Mouse (Mus musculus) MEL-GATA-1-ER (cell line): ENCODE results near the gene Cym.

ENCODE experiments used
- DNase-seq: peaks from one replicate; pipeline ENCODE4 v3.0.0-alpha.2; 2012; ENCODE audit warnings: low read depth; ENCODE audit errors: extremely low read depth

The Cym gene

DNA sequence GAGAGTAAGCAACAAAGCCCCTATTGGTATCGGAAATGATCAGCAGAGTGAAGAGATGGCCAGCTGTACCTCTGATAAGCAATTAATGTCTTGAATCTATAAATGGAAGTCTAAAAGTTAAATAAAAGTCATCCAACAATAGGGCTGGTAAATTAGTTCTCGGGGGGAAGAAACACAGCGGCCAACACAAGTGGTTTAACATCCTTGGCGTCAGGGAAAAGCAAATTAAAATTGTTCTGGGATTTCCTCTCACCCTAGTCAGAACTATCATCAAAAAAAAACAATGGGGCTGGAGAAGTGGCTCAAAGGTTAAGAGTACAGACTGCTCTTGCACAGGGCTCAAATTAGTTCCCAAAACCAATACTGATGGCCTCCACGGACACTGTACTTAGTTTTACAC, 4.3 kb upstream of the Cym start:
- DNase-seq: no peak

DNA sequence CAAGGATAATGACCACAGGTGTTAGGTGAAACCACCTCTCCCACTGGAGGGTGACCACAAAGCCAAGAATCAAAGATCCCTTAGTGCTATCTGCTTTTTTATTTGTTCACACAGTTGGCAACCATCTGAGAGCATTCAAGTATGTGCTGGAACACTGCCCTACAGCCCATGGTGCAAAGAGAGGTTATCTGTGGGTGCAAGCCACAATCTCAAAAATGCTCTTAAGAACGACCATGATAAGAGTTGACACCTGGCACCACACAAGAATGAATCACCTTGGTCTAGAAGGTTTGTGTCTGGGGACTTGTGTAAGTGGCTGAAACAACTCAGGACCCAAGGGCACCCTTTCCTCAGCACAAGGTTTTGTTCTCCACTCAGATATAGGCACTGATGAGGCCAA, 1.7 kb upstream of the Cym start:
- no peak for DNase-seq

DNA sequence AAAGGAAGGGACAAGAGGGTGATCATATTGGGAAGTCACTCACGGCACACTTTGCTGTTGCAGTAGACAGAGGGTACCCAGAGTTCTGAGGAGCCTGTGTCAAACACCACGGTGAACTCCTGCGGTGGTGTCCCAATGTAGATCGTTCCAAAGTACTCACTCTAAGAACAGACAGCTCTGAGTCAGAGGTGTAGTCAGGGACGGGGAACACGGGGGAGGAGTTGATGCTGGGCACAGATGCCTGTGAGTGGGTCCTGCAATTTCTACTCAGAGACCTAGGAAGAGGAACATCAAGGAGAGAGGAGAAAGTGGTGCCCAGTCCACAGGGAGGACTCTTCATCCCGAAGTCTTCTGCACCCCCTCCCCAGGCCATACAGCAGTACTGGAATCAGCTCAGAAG, 3.0 kb downstream of the Cym start:
- no peak for DNase-seq

DNA sequence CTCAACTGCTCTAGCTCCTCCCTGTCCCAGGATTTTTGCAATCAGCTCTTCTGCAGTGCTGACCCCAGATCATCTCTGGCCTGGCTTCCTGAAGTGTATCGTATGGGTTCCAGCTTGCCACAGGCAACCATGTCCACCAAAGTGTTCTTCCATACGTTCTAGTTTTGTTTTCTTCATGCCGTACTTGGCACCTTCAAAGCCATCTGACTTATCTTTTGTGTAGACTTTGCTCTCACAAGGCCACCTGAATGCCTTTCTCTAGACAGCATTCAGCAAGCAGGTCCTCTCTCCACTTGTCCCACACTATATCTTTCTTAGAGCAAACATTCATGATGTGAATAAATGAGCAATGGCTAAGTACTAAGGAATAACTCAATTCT, 4.4 kb downstream of the Cym start:
- no peak for DNase-seq

DNA sequence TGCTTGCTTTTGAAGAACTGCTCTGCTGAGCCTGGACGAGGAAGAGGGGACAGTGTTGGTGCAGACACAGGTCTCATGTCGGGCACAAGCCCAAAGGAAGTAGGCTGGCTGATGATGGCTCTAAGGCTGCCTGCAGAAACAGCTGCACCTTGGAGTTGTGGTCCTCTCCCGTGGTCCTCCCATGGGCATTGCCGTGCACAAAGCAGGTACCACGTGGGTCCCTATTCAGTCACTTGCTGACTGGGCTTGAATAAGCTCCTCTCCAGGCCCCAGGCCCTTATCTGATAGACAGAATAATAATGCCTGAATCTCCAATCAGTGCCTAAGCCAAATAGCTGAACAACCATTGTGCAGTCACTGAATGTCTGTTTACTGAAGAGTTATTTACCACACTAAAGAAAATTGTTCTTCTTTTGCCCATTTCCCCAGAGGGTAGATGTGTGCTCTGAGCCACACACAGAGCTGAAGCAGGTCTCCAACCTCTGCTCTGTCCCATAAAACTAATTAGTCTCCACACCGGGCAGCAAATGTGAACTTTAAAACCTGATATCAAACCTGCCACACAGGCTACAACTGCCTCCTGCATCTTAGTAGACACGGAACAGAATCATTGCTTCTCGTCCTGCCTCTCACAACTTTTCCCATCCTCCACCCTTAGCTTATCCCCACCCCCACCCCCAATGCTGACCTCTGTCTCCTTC, 5.0 kb downstream of the Cym start:
- no peak for DNase-seq

DNA sequence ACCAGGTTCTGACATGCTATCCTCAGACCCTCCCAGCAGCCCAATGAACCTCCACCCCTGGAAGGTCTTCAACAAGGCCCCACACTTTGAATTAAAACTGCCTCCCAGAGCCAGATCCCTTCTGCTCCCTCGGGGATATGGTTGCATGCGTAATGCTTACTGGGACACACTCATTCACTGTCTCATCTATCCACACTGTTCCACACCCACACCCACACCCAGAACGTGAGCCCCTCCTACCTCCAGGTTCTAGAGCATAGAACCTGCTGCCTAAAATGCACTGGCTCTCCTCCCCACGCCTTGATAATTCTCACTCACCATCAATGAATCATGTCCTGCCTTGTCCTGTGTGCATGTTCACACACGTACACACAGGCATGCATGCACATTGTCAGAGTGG, 6.9 kb downstream of the Cym start:
- DNase-seq: no peak

DNA sequence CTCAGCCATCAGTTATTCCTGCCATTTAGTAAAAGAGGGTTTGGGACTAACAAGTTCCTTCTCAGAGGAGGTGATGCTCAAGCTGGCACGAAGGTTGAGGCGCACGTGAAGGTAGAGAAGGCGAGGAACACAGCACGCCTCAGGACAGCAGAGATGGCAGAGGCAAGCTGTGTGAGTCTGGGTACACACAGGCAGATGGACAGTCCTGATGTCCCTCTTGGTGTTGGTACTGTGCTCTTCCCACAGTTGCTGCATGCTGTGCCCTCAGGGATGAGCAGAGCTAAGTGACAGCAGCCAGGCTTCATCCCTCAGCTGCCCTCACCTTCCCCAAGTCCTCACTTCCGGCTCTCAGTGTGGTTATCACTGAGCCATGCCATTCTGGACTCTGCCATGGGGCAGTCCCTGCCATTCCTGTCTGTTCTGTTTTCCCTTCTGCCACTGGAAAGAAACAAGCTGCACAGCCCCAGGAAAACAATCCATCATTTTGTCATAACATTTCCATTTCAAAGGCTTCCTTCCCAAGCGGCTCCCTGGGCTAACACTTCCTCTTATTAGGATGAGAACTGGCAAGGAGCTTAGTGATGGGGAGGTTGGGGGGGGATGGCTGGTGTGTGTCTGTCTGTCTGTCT, 13.8 kb downstream of the Cym start:
- no peak for DNase-seq

DNA sequence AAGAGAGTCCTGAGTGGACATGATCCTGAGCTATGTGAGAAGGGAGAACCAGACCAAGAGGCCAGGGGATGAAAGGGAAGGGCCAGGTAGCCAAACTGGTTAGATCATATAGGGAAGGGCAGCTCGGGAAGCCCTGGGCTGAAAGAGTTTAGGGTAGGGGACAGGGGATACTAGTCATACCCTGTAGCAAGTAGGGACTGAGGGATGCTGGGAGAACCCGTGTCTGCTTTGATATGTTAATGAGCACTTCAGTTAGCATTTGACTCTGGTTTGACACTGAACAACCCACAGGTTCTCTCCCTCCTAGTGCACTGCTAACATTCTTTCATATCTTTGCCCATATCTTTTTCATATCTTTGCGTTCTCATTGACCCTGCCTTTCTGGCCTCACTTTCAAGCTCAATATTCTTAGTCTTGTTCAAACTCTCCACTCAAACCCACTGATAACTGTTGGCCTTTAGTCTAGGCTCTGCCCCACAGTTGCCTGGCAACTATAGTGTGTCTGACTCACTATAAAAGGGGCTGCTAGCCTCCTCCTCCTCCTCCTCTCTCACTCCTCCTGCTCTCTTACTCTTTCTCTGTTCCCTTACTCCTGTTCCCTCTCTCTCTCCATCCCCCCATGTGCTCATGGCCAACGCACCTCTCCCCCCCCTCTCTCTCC, 14.9 kb downstream of the Cym start:
- DNase-seq: no peak

DNA sequence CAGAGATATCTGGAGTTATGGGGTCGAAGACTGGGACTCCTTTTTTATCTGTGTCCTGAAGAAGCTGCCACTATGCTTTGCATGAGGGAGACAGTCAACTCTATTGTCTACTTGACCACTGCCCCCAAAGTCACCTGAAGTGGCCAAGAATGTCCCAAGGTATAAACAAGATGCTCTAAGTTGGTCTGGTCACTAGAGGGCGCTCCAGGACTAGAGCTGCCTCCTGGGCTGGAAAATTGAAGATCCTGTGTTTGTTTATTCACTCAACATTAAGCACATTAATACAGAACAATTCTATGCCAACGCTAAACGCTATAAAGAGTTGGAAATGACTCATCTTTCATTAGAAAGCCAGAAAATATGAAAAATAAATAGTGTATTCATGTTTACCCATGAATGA, 15.5 kb downstream of the Cym start:
- peak; percentile 27 for DNase-seq

DNA sequence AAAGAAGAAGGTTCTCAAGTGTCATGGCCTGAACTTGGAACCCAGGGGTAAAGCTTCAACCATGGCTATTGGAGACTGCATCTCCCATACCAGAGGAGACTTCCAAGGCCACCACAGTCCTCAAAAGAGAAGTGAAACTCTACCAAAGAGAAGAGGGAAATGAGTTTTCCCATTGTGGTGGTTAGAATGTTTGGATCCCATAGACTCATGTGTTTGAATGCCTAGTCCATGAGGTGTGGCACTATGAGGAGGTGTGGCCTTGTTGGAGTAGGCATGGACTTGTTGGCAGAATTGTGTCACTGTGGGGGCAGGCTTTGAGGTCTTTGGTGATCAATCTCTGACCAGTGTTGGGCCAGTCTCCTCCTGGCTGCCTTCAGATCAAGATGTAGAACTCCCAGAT, 16.4 kb downstream of the Cym start:
- DNase-seq: no peak

DNA sequence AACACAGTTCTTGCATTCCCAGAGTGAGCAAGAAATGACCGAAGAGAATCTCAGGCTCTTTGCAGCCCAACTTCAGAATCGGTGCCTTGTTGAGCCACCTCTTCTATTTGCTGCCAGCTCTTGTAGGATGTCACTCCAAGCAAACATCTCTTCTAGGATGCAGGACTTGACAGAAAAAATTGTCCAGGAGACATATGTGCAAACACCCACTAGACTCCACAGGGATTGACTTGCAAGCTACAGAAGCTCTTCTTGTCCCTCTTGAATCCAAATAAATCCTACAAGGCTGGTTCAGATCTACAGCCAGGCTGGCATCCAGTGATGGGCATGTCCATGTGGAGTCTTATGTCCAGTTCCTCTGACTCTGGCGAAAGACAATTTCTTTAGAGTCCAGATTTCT, 17.1 kb downstream of the Cym start:
- no peak for DNase-seq

DNA sequence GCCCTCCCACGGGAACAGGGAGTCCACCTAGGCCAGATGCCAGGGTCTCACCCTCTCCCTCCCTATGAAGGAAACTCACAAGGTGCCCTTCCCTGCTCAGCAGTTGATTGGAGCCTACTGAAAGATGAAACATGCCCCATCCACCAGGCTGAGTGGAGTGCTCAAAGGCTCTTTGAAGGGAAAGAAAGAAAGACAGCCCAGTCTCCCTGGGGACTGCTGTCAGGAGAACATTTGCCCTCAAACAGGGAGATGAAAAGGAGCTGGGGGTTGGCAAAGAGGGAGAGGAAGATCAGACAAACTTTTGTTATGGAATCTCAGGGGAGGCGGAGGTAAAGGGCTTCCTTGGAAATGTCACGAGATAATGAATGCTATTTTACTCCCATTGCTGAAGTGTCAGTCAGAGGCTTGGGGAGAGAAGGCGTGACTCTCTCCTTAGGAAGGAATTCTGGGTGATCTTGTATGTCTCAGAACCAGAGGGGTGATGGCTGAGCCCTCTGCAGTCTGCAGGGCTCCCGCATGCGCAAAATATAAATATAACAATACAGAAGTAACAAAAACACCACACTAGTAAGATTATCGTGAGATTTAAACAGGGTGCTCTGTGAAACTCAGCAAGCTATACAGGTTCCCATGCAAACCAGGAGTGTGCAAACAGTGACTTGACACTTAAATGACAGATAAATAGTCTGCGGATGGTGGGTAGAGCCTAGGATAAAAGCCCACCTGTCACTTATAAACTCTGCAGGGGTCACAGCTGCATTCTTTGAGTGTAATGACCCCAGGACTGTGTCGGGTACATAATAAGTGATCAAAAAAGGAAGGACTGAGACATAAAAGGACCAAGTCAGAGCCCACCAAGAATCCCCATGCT, 20.0 kb downstream of the Cym start:
- DNase-seq: no peak

DNA sequence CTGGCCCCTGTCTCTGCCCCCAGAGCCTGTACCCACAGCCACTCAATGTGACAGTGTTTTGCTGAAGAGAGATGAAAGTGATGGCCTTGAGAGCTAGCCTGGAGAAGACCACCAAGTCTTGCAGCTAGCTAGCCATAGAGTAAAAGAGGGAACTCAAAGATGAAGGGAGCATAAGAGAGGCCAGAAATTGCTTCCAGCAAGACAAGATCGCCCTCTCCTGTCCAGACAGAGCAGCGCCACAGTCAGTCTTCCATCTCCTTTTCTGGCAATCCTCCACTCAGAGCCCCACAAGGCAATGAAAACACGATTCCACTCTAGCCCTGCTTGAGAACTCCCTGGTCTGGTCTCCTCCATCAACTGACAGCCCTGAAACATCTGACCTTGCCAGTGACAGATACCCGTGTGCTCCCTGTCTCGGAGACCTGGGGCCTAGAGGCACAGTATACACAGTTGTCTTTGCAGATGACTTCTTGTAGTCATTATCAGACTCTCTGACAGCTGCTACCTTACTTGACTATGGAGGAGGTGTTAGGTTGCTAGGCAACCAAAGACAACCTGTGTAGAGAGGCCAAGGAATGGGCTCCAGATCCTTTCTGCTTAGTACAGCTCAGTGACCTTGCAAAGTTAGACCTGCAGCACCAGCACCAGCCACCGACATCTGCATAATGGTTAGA, 33.2 kb downstream of the Cym start:
- DNase-seq: no peak

DNA sequence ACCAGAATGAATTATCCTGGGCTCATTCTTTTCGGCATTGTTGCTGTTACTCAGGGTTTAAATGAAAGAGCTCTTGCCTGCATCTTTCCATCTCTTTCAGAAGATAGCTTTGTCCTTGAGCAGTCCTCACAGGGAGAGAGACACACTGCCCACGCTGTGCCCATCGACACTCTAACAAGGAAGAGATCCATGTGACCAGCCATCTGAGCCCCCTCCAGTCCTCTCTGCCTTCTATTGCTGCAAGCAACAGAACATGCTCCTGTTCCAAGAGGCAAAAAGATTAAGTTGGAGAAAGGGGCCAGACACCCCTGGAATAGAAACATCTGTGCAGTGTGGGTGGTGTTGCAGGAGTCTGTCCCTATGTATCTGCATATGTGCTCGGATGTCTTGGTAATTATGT, 34.5 kb downstream of the Cym start:
- DNase-seq: no peak

DNA sequence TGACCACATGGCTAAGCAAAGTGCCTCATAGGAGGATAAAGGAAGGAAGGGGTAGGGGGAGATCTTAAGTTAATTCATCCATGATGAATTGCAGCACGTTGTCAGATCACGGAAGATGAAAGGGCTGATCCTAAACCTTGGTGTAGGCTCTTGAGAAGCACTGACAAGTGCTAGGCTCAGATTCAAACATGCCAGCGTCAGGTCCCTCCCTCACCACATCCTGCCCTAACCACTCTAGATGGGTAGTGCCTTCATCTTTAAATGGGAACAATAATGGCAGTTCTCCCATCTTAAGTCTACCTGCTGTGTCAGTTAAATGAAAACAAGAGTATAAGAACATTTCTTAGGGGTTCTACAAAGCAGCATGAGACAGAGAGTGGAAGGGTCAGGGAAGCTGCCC, 35.9 kb downstream of the Cym start:
- no peak for DNase-seq

DNA sequence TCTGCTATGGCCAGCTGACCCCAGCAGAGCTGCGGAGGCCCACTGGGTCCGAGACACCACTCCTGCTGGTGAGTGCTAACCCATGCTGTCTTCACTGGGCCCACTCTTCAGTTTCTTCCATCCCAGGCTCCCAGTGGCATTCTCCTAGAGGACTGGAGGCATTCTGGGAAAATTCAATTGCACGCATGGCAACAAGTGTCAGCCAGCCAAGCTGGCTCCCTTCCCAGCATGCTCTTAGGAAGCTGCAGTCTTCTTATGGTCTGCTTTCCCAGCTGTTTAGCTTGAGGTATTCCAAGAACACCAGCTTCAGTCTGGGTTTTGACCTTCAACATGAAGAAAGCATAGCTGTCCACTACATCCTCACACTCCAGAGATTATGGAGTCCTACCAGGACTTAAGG, 38.4 kb downstream of the Cym start:
- no peak for DNase-seq

DNA sequence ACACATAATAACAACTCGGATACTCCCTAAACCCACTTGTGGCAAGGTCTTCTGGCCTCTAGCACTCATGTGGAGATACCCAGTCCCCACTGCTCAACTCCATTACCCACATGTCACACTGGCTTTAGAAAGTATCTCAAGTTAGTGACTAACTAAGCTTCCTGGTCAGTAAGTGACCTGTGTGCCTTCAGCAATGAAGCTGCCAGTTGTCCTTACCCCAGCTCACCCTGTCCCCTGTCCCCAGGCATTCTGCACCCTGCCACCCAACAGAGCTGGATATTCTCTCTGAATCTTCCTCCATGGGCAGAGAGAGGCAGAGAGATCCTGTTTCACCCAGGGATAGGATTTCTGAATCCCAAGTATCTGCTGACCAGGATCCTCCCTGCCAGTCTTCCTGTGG, 38.8 kb downstream of the Cym start, which contains the start of gene Kcna10:
TSS of gene Kcna10 (plus strand) at position 301 of the 400 bp plus-strand sequence.
- DNase-seq: no peak

DNA sequence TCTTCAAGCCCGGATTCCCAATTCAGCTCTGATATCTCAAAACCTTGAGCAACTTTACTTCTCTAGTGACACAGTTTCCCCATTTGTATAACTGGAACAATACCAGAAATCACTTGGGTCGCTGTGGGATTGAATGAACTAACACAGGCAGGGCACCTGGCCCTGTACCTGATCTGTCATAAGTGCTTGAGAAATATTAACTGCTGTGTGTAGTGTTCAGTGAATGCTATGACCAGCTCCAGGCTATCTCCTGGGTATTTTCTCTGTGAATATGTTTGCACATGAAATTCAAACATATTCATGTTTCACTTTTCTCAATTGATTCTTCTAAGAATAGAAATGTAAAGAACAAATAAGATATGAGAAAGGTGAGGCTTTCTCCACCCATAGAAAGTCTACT, 40.7 kb downstream of the Cym start:
- DNase-seq: no peak

DNA sequence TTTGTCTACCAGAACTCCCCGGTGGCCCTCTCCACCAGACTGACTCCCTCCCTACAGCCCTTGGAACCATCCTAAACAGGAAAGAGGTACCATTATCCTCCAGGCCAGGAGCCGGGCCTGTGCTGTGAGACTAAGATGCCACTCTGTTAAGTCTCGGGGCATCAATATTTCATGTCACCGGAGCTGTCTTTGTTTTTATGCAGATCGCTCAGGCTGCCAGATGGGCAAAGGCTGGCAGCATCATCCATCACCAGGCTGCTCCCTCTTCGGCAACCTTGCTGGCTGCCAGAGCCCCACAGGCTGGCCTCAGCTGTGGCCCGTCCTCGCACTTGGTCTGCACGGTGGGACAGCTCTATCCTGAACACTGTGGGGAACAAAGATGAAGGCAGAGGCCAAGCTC, 45.0 kb downstream of the Cym start:
- DNase-seq: no peak

DNA sequence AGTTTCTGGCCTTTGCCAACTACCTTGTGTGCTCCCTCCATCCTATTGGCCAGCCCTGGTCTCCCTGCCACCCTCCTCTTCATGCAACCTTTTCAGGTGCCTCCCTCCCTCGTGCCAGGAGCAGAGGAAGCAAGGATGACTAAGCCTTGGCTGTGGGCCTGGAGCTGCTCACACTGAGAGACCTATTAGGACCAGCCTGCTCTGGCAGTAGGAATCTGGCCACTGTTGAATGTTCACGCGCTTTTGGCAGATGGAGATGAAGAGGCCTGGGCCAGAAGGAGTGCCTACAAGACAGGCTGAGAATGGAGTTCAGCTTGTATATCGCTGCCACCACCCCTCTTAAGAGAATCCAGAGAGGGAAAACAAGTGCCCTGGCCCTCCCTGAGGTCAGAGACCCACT, 46.0 kb downstream of the Cym start:
- DNase-seq: no peak

DNA sequence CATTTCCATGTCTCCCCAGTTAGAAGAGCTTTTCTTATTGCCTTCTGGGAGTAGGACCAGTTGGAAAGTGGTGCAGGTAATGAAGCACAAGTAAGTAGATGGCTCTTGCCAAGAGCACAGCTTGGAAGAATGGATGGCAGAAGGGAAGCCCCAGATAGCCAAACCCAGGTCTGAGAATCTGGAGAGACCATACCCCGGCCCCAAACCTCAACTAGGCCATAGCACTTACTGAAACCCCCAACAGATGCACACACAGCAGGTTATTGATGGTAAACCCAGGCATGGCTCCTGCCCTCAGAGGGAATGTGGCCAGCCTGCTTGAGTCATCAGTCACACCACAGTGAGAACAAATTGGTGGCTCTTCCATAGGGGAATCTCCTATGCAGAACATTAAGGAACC, 49.0 kb downstream of the Cym start:
- DNase-seq: no peak
